Mouse (Mus musculus) embryonic facial prominence, embryonic 12.5 days (tissue): ENCODE data around the gene Spaca7. TPM values are rescaled to one million over a fixed set of nuclear protein-coding genes. Genes with fewer than 3 reads are reported as not detected.

Experiments
- polyA plus RNA-seq: library from polyadenylated mRNA; unstranded; fragments of >200 nt; fragmentation: Nextera tagmentation; extraction: Ambion mirVana; gene quantifications from 2 replicates; pipeline ENCODE4 v1.2.1, GENCODE M21; 2016

Gene Spaca7
- polyA plus RNA-seq, 1 experiment from 2014 or later, result not detected

Other genes starting within 250 kb of the Spaca7 start
- 0.50 and 0.51 TPM in 2 replicates for gene Sox1, start 177.7 kb upstream of the Spaca7 start, polyA plus RNA-seq
- gene Tubgcp3, start 99.2 kb downstream of the Spaca7 start, polyA plus RNA-seq, result 46.2 and 47.7 TPM in 2 replicates
- gene Atp11a, start 184.0 kb downstream of the Spaca7 start, polyA plus RNA-seq, result 22.5 and 26.3 TPM in 2 replicates